Mouse (Mus musculus) layer of hippocampus, postnatal 25 days (tissue): ENCODE data around the gene 1110025L11Rik. TPM values are rescaled to one million over a fixed set of nuclear protein-coding genes. Genes with fewer than 3 reads are reported as not detected.
"Not testable (repeated sequence)": the region's sequence is repeated elsewhere in the genome, so short reads cannot be mapped to it uniquely, and the experiment has no call there.

Experiments
- DNase-seq, 2 experiments: peaks; one replicate each; pipeline ENCODE4 v3.0.0; 2022; ENCODE audit warnings: mixed read lengths in 2 of 2, low spot score in 1 of 2; ENCODE audit errors: extremely low spot score in 1 of 2
- total RNA-seq, 2 experiments: library from RNA; stranded (reverse); gene quantifications; 2 replicates each; pipeline ENCODE4 v1.2.3; 2021

Gene 1110025L11Rik
- total RNA-seq = not detected

- not testable (repeated sequence) for DNase-seq
Measured at GRCm38 (mm10) chr16:89063902-89064301, at the start of gene 1110025L11Rik. TSS of gene 1110025L11Rik (minus strand) at chr16:89064002.

GRCm38 (mm10) chr16:89071041-89071440 is 7.2 kb upstream of the 1110025L11Rik start:
- DNase-seq = not testable (repeated sequence)

- no peak for DNase-seq
Measured at GRCm38 (mm10) chr16:89047783-89048182, 16.0 kb downstream of the 1110025L11Rik start, which contains the start of gene Krtap6-5. TSS of gene Krtap6-5 (minus strand) at chr16:89047883.

- DNase-seq = not testable (repeated sequence)
Measured at GRCm38 (mm10) chr16:89041372-89041771, 22.4 kb downstream of the 1110025L11Rik start, which contains the start of gene Gm10228. TSS of gene Gm10228 (minus strand) at chr16:89041472.

GRCm38 (mm10) chr16:89031399-89031798 is 32.4 kb downstream of the 1110025L11Rik start, which contains the start of gene Krtap6-1:
TSS of gene Krtap6-1 (plus strand) at chr16:89031699.
- DNase-seq = not testable (repeated sequence)

- not testable (repeated sequence) for DNase-seq
Measured at GRCm38 (mm10) chr16:89014984-89015383, 48.8 kb downstream of the 1110025L11Rik start, which contains the start of gene Gm10229. TSS of gene Gm10229 (plus strand) at chr16:89015284.

- no peak for DNase-seq
Measured at GRCm38 (mm10) chr16:89013973-89014372, 49.8 kb downstream of the 1110025L11Rik start.

Other genes starting within 250 kb of the 1110025L11Rik start
- gene Krtap15, start 243.8 kb downstream of the 1110025L11Rik start, total RNA-seq = not detected
- gene Krtap14, start 237.9 kb downstream of the 1110025L11Rik start, total RNA-seq = not detected
- gene Krtap19-1, start 194.6 kb downstream of the 1110025L11Rik start, total RNA-seq = not detected
- not detected for gene Krtap19-2, start 189.7 kb downstream of the 1110025L11Rik start, total RNA-seq
- gene Krtap19-3, start 186.0 kb downstream of the 1110025L11Rik start, total RNA-seq = not detected
- gene Krtap19-4, start 178.9 kb downstream of the 1110025L11Rik start, total RNA-seq = not detected
- not detected for gene Krtap19-5, start 167.5 kb downstream of the 1110025L11Rik start, total RNA-seq
- not detected for gene Krtap19-9b, start 131.7 kb downstream of the 1110025L11Rik start, total RNA-seq
- not detected for gene Krtap16-3, start 101.1 kb downstream of the 1110025L11Rik start, total RNA-seq
- not detected for gene Krtap22-2, start 53.2 kb downstream of the 1110025L11Rik start, total RNA-seq
- gene Gm10229, start 48.7 kb downstream of the 1110025L11Rik start, total RNA-seq = not detected
- gene Krtap6-1, start 32.3 kb downstream of the 1110025L11Rik start, total RNA-seq = not detected
- not detected for gene Gm10228, start 22.5 kb downstream of the 1110025L11Rik start, total RNA-seq
- not detected for gene Krtap6-5, start 16.1 kb downstream of the 1110025L11Rik start, total RNA-seq
- not detected for gene Krtap6-3, start 20.0 kb upstream of the 1110025L11Rik start, total RNA-seq
- not detected for gene Gm6358, start 76.8 kb upstream of the 1110025L11Rik start, total RNA-seq
- gene Gm10061, start 87.1 kb upstream of the 1110025L11Rik start, total RNA-seq = not detected
- not detected for gene Gm9789, start 94.0 kb upstream of the 1110025L11Rik start, total RNA-seq
- gene Gm7735, start 105.5 kb upstream of the 1110025L11Rik start, total RNA-seq = not detected
- not detected for gene 1110057P08Rik, start 110.7 kb upstream of the 1110025L11Rik start, total RNA-seq
- gene Krtap20-2, start 141.9 kb upstream of the 1110025L11Rik start, total RNA-seq = not detected